Mouse (Mus musculus): ENCODE results near the gene Setd4. TPM values are rescaled to one million over a fixed set of nuclear protein-coding genes. Genes with fewer than 3 reads are reported as not detected.
"Not testable (repeated sequence)": the region's sequence is repeated elsewhere in the genome, so short reads cannot be mapped to it uniquely, and the experiment has no call there.

Setd4 gene
- polyA plus RNA-seq (2015; fragmentation: Nextera tagmentation; extraction: Ambion mirVana), result 12.3 and 12.5 TPM in 2 replicates

GRCm38 (mm10) chr16:93603439-93604212 is at the start of gene Setd4:
TSS of gene Setd4 (minus strand) at chr16:93604063.
- Histone ChIP-seq H3K9me3 (replicated peaks; ENCODE audit: low read length) (no peaks in the 10 kb centered on the region), H3K4me2 (ENCODE audit: low read length) (peak within 1 kb of the TSS; percentile 85), H3K4me3 (replicated peaks; ENCODE audit: low read depth, low read length) (peak within 1 kb of the TSS; percentile 53), H3K9ac (ENCODE audit: low read depth, low read length) (peak within 1 kb of the TSS; percentile 71), H3K4me1 (replicated peaks; ENCODE audit: insufficient read depth, low read length) (0 out of 2 replicates have a peak, but pooled peaks cover 7% of the 10 kb centered on the region), H3K27ac (peak within 1 kb of the TSS; percentile 95), H3K27me3 (ENCODE audit: insufficient read depth, low read length) (no peaks in the 10 kb centered on the region), H3K36me3 (ENCODE audit: insufficient read depth, low read length) (no peaks in the 10 kb centered on the region)
- ATAC-seq (replicated peaks; ENCODE audit: low FRiP score, low read depth), result peak; percentile 88
- TF ChIP-seq CTCF (IDR thresholded peaks at IDR 0.05; ENCODE audit: low read depth), result peak; percentile 41; the same call in 1 of the 2 replicates
- peak; percentile 94 for DNase-seq (ENCODE audit: low spot score)
- under 1% methylated on average over 55 of the region's 55 CpGs for WGBS

- no peak for DNase-seq (ENCODE audit: low spot score)
- WGBS, result 86% methylated on average over 5 of the region's 5 CpGs
These were observed 44.7 kb upstream of the Setd4 start for GRCm38 (mm10) chr16:93648441-93649183.

DNA sequence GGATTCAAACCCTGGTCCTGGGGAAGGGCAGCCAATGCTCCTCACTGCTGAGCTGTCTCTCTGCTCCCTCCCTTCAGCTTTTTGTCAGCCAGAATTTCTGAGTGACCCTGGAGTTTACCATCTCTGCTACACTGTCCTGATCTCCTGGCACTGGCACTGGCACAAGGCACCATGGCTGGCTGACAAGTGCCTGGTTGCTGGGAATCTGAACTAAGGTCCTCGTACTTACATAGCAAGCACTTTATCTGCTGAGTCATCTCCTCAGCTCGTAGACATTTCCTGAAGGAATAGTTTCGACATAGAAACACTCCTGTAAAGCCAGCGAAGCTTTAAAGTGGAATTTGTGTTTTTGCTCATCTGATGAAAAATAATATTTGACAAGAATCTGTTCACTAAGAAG is 40.1 kb upstream of the Setd4 start:
- WGBS, result 37% methylated on average over 4 of the region's 4 CpGs

More at GRCm38 (mm10) chr16:93648441-93649183, 44.7 kb upstream of the Setd4 start:
- Histone ChIP-seq H3K27ac (no peak overlapping the region), H3K4me2 (ENCODE audit: low read length) (no peak overlapping the region), H3K4me1 (replicated peaks; ENCODE audit: insufficient read depth, low read length) (no peaks in the 10 kb centered on the region), H3K4me3 (replicated peaks; ENCODE audit: low read depth, low read length) (no peak overlapping the region), H3K9ac (ENCODE audit: low read depth, low read length) (no peak overlapping the region), H3K9me3 (replicated peaks; ENCODE audit: low read length) (no peaks in the 10 kb centered on the region), H3K36me3 (ENCODE audit: insufficient read depth, low read length) (no peaks in the 10 kb centered on the region), H3K27me3 (ENCODE audit: insufficient read depth, low read length) (no peaks in the 10 kb centered on the region)
- no peak for ATAC-seq (replicated peaks; ENCODE audit: low FRiP score, low read depth)
- no peak for TF ChIP-seq CTCF (IDR thresholded peaks at IDR 0.05; ENCODE audit: low read depth)

GRCm38 (mm10) chr16:93627761-93628400 is 24.0 kb upstream of the Setd4 start, which contains the start of gene Gm5678:
TSS of gene Gm5678 (plus strand) at chr16:93628097.
- 77% methylated on average over 23 of the region's 23 CpGs for WGBS
- Histone ChIP-seq H3K9me3 (replicated peaks; ENCODE audit: low read length) (no peaks in the 10 kb centered on the region), H3K4me3 (replicated peaks; ENCODE audit: low read depth, low read length) (no peak within 1 kb of the TSS), H3K27ac (no peak within 1 kb of the TSS), H3K9ac (ENCODE audit: low read depth, low read length) (no peak within 1 kb of the TSS), H3K36me3 (ENCODE audit: insufficient read depth, low read length) (no peaks in the 10 kb centered on the region), H3K4me2 (ENCODE audit: low read length) (no peak within 1 kb of the TSS), H3K27me3 (ENCODE audit: insufficient read depth, low read length) (no peaks in the 10 kb centered on the region), H3K4me1 (replicated peaks; ENCODE audit: insufficient read depth, low read length) (no peaks in the 10 kb centered on the region)
- TF ChIP-seq CTCF (IDR thresholded peaks at IDR 0.05; ENCODE audit: low read depth), result no peak
- no peak for DNase-seq (ENCODE audit: low spot score)
- no peak for ATAC-seq (replicated peaks; ENCODE audit: low FRiP score, low read depth)

More for the DNA sequence above, 40.1 kb upstream of the Setd4 start:
- no peak overlapping the region for H3K27ac ChIP-seq
- H3K36me3 ChIP-seq (ENCODE audit: insufficient read depth, low read length), result no peaks in the 10 kb centered on the region
- H3K4me1 ChIP-seq (replicated peaks; ENCODE audit: insufficient read depth, low read length), result no peaks in the 10 kb centered on the region
- no peak overlapping the region for H3K4me3 ChIP-seq (replicated peaks; ENCODE audit: low read depth, low read length)
- no peak overlapping the region for H3K4me2 ChIP-seq (ENCODE audit: low read length)
- no peaks in the 10 kb centered on the region for H3K27me3 ChIP-seq (ENCODE audit: insufficient read depth, low read length)
- no peak for DNase-seq (ENCODE audit: low spot score)
- H3K9me3 ChIP-seq (replicated peaks; ENCODE audit: low read length), result no peaks in the 10 kb centered on the region
- ATAC-seq (replicated peaks; ENCODE audit: low FRiP score, low read depth), result no peak
- no peak overlapping the region for H3K9ac ChIP-seq (ENCODE audit: low read depth, low read length)
- no peak for TF ChIP-seq CTCF (IDR thresholded peaks at IDR 0.05; ENCODE audit: low read depth)

DNA sequence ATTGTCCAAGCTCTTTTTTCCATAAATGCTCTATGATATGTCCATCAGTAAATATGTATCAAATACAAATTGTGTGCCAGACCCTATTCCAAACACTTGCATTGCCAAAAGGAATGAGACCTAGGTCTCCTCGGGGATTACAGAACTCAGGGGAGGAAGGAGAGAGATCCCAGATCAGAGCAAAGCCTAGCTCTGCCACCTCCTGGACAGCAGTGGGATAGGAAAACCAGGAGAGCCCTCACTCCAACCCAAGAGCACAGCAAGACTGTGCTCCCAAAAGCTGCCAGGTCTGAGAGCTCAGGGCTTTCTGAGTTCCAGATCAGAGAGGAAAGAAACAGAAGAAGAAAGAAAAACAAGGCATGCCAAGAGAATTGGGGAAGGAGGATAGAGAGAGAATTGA is 22.9 kb upstream of the Setd4 start:
- TF ChIP-seq CTCF (IDR thresholded peaks at IDR 0.05; ENCODE audit: low read depth), result peak; percentile 73

DNA sequence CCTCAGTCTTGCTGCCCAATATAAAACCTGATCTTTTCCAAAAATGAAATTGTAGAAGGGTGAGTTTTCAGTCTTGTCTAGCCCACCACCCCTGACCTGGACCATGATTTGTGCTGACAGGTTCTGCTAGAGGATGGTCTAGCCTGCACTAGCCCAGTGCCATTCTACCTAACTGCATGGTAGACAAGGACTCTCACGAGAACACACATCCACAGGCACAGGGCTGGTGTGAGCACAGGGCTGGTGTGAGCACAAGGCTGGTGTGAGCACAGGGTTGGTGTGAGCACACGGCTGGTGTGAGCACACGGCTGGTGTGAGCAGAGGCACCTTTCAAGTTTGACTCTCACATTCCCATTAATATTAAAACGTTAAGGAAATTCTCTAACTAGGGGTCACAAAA is 20.8 kb upstream of the Setd4 start:
- Histone ChIP-seq H3K4me2 (ENCODE audit: low read length) (no peak overlapping the region), H3K4me1 (replicated peaks; ENCODE audit: insufficient read depth, low read length) (no peaks in the 10 kb centered on the region), H3K9ac (ENCODE audit: low read depth, low read length) (no peak overlapping the region), H3K27ac (no peak overlapping the region), H3K36me3 (ENCODE audit: insufficient read depth, low read length) (no peaks in the 10 kb centered on the region), H3K4me3 (replicated peaks; ENCODE audit: low read depth, low read length) (no peak overlapping the region), H3K27me3 (ENCODE audit: insufficient read depth, low read length) (no peaks in the 10 kb centered on the region), H3K9me3 (replicated peaks; ENCODE audit: low read length) (no peaks in the 10 kb centered on the region)
- WGBS, result 73% methylated on average over 4 of the region's 4 CpGs
- ATAC-seq (replicated peaks; ENCODE audit: low FRiP score, low read depth) (no peak), DNase-seq (ENCODE audit: low spot score) (no peak)
- TF ChIP-seq CTCF (IDR thresholded peaks at IDR 0.05; ENCODE audit: low read depth), result no peak

More for the DNA sequence above, 22.9 kb upstream of the Setd4 start:
- no peaks in the 10 kb centered on the region for H3K27me3 ChIP-seq (ENCODE audit: insufficient read depth, low read length)
- H3K36me3 ChIP-seq (ENCODE audit: insufficient read depth, low read length), result no peaks in the 10 kb centered on the region
- 6% methylated on average over 1 of the region's 1 CpGs for WGBS
- H3K4me3 ChIP-seq (replicated peaks; ENCODE audit: low read depth, low read length), result no peak overlapping the region
- no peak; the same call in 1 of the 2 replicates for ATAC-seq (replicated peaks; ENCODE audit: low FRiP score, low read depth)
- DNase-seq (ENCODE audit: low spot score), result peak; percentile 67
- H3K4me2 ChIP-seq (ENCODE audit: low read length), result no peak overlapping the region
- no peaks in the 10 kb centered on the region for H3K9me3 ChIP-seq (replicated peaks; ENCODE audit: low read length)
- no peak overlapping the region for H3K9ac ChIP-seq (ENCODE audit: low read depth, low read length)
- no peaks in the 10 kb centered on the region for H3K4me1 ChIP-seq (replicated peaks; ENCODE audit: insufficient read depth, low read length)
- no peak overlapping the region for H3K27ac ChIP-seq

- not testable (repeated sequence) for H3K4me1 ChIP-seq (replicated peaks; ENCODE audit: insufficient read depth, low read length); H3K4me2 ChIP-seq (ENCODE audit: low read length); H3K9ac ChIP-seq (ENCODE audit: low read depth, low read length); H3K36me3 ChIP-seq (ENCODE audit: insufficient read depth, low read length); DNase-seq (ENCODE audit: low spot score); H3K27ac ChIP-seq; H3K9me3 ChIP-seq (replicated peaks; ENCODE audit: low read length); H3K4me3 ChIP-seq (replicated peaks; ENCODE audit: low read depth, low read length); ATAC-seq (replicated peaks; ENCODE audit: low FRiP score, low read depth); H3K27me3 ChIP-seq (ENCODE audit: insufficient read depth, low read length)
- WGBS, result 89% methylated on average over 4 of the region's 4 CpGs
These were observed 19.9 kb upstream of the Setd4 start for GRCm38 (mm10) chr16:93623759-93624158.
